Mouse (Mus musculus) right cerebral cortex, postnatal 4 days (tissue): ENCODE data around the gene Rpap3.
A peak's percentile ranks its signal among the peaks of the same experiment; 100 is the strongest.

Experiments
- DNase-seq: peaks from one replicate; pipeline ENCODE4 v3.0.0-alpha.2; 2022

The Rpap3 gene

GRCm38 (mm10) chr15:97728804-97729203, 23.2 kb upstream of the Rpap3 start:
- no peak for DNase-seq

GRCm38 (mm10) chr15:97728394-97728793, 22.8 kb upstream of the Rpap3 start:
- DNase-seq: no peak

- DNase-seq: no peak
Observed at GRCm38 (mm10) chr15:97727520-97727919, 21.9 kb upstream of the Rpap3 start.

GRCm38 (mm10) chr15:97727048-97727447, 21.4 kb upstream of the Rpap3 start:
- no peak for DNase-seq

- DNase-seq: no peak
Observed at GRCm38 (mm10) chr15:97726310-97726709, 20.7 kb upstream of the Rpap3 start.

- DNase-seq: no peak
Observed at GRCm38 (mm10) chr15:97725198-97725785, 19.7 kb upstream of the Rpap3 start.

GRCm38 (mm10) chr15:97724346-97725197, 18.9 kb upstream of the Rpap3 start:
- DNase-seq: no peak

- no peak for DNase-seq
Observed at GRCm38 (mm10) chr15:97723536-97724345, 18.1 kb upstream of the Rpap3 start.

GRCm38 (mm10) chr15:97721008-97721701, 15.5 kb upstream of the Rpap3 start:
- no peak for DNase-seq

- DNase-seq: no peak
Observed at GRCm38 (mm10) chr15:97720026-97720675, 14.5 kb upstream of the Rpap3 start.

- DNase-seq: no peak
Observed at GRCm38 (mm10) chr15:97719494-97719893, 13.9 kb upstream of the Rpap3 start.

GRCm38 (mm10) chr15:97718535-97719155, 13.0 kb upstream of the Rpap3 start:
- no peak for DNase-seq

GRCm38 (mm10) chr15:97717861-97718534, 12.4 kb upstream of the Rpap3 start:
- DNase-seq: peak; percentile 68

GRCm38 (mm10) chr15:97716782-97717181, 11.2 kb upstream of the Rpap3 start:
- DNase-seq: no peak

- no peak for DNase-seq
Observed at GRCm38 (mm10) chr15:97715734-97716133, 10.1 kb upstream of the Rpap3 start.

GRCm38 (mm10) chr15:97715083-97715482, 9.5 kb upstream of the Rpap3 start:
- no peak for DNase-seq

- DNase-seq: no peak
Observed at GRCm38 (mm10) chr15:97712546-97712945, 6.9 kb upstream of the Rpap3 start.

- DNase-seq: no peak
Observed at GRCm38 (mm10) chr15:97710906-97711305, 5.3 kb upstream of the Rpap3 start.

GRCm38 (mm10) chr15:97696616-97697015, 9.0 kb downstream of the Rpap3 start:
- no peak for DNase-seq

- no peak for DNase-seq
Observed at GRCm38 (mm10) chr15:97693411-97693810, 12.2 kb downstream of the Rpap3 start.

- DNase-seq: no peak
Observed at GRCm38 (mm10) chr15:97684118-97684517, 21.5 kb downstream of the Rpap3 start.
